Mouse (Mus musculus) MEL (cell line): ENCODE data around the gene Tmem200a.

ENCODE experiments used
- BHLHE40 ChIP-seq: IDR thresholded peaks from 2 replicates; pipeline ENCODE4 v1.6.1; 2012; ENCODE audit warnings: low read depth, mild to moderate bottlenecking, inconsistent platforms, low read length, improper control_type of control experiment, borderline replicate concordance
- CHD2 ChIP-seq: IDR thresholded peaks from 2 replicates; pipeline ENCODE4 v1.6.1; 2011; ENCODE audit warnings: low read length, improper control_type of control experiment
- EP300 ChIP-seq, 2 experiments: IDR thresholded peaks; 2 replicates each; pipeline ENCODE4 v1.6.1; 2011; ENCODE audit warnings: improper control_type of control experiment in 2 of 2, low read length in 2 of 2, low read depth in 1 of 2, mild to moderate bottlenecking in 1 of 2
- GATA1 ChIP-seq: IDR thresholded peaks from 2 replicates; pipeline ENCODE4 v1.6.1; 2011; ENCODE audit warnings: low read depth, low read length, improper control_type of control experiment
- HCFC1 ChIP-seq: IDR thresholded peaks from 2 replicates; pipeline ENCODE4 v1.6.1; 2012; ENCODE audit warnings: low read depth, mild to moderate bottlenecking, inconsistent platforms, low read length, improper control_type of control experiment, moderate library complexity
- POLR2A ChIP-seq, 2 experiments: IDR thresholded peaks; 2 replicates each; pipeline ENCODE4 v1.6.1; 2011 to 2012; ENCODE audit warnings: low read length in 2 of 2, mild to moderate bottlenecking in 2 of 2, control low read depth in 1 of 2, improper control_type of control experiment in 1 of 2, low read depth in 1 of 2, moderate library complexity in 1 of 2; ENCODE audit not compliant: control insufficient read depth in 1 of 2, insufficient read depth in 1 of 2, poor library complexity in 1 of 2
- POLR2AphosphoS5 ChIP-seq: IDR thresholded peaks from 2 replicates; pipeline ENCODE4 v1.6.1; 2012; ENCODE audit warnings: low read depth, borderline replicate concordance, mild to moderate bottlenecking, inconsistent platforms, low read length, moderate library complexity, mixed read lengths
- UBTF ChIP-seq: IDR thresholded peaks from 2 replicates; pipeline ENCODE4 v1.6.1; 2012; ENCODE audit warnings: low read depth, mild to moderate bottlenecking, inconsistent platforms, low read length, improper control_type of control experiment, moderate library complexity, borderline replicate concordance; ENCODE audit not compliant: insufficient read depth

DNA sequence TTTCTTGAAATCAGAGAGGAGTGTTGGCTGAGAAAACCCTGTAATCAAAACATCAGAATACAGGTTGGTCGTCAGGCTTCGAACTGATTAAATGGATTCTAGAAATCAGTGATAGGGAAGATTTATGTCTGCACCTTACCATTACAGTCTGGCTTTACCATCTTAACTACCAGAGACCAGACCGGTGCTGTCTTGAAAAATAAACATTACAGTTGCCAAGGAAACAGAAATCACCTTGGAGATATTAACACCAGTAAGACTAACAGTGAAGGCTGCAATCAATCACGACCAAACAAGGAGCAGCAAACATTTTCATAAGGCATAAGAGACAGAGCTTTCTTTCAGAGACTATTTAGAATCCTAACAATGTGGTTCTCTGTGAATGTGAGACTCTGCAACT is 116.0 kb downstream of the Tmem200a start:
- TF ChIP-seq GATA1 (no peak), BHLHE40 (no peak), CHD2 (no peak), POLR2AphosphoS5 (no peak), UBTF (no peak), EP300 (IDR thresholded peaks at IDR 0.05; ENCODE audit: low read depth in 1 of 2, low read length in 2 of 2) (no peak), POLR2A (IDR thresholded peaks at IDR 0.05; ENCODE audit: control insufficient read depth in 1 of 2, insufficient read depth in 1 of 2, low read depth in 1 of 2, low read length in 2 of 2, poor library complexity in 1 of 2) (no peak), HCFC1 (no peak)
